Mouse (Mus musculus): ENCODE results near the gene Ube2q1.

Gene Ube2q1

DNA sequence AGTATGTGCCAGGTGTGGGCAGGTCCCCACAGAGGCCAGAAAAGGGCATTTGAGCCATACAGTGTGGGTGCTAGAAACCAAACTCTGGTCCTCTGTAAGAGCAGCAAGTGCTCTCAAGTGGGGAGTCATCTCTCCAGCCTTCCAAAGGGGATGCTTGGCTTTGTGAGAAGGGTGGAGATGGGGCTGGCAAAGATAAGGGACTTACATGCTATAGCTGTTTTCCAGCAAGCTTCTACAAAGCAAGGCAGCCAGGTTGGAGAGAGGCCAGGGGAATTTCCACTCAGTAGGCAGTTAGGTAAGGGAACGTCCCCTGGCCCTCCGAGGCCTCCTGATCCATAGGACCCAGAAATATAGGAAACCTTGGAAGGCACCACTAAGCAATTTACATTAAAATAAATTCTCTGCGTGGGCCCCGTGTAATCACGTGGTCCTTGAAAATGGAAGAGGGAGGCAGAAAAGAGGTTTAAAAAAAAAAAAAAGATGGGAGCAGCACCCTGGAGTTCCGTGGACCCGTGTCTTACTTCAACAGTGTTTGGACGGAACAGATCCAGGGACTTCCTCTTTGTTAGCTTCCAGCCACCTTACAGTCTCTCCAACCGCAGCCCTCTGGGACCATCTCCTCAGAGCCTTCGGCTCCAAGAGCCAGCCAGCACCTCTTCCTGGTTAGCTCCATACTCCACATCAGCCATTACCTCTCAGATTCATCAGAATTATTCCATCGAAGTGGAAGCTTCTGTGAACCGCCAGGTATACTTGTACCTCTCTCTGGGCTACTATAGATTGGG, 47.1 kb downstream of the Ube2q1 start:
- in situ Hi-C loops (cut with MboI; ENCODE audit: low sequenced_read_pairs) = no loop called here

DNA sequence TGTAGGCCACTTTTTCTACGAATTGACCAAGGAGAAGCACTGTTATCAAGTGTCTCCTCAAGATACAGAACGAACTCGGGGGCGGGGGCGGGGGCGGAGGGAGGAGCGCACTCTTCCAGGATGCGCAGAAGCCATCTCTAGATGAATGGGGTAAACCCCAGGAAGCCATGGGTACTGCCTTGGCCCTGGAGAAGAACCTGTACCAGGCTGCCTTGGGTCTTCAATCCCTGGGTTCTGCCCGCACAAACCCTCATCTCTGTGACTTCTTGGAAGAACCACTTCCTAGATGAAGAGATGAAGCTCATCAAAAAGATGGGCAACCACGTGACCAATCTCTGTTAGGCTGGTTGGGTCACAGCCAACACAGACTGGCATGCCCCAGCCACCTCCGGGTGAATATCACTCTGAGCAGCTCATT, 47.7 kb downstream of the Ube2q1 start:
- in situ Hi-C loops (cut with MboI; ENCODE audit: low sequenced_read_pairs) = no loop called here

DNA sequence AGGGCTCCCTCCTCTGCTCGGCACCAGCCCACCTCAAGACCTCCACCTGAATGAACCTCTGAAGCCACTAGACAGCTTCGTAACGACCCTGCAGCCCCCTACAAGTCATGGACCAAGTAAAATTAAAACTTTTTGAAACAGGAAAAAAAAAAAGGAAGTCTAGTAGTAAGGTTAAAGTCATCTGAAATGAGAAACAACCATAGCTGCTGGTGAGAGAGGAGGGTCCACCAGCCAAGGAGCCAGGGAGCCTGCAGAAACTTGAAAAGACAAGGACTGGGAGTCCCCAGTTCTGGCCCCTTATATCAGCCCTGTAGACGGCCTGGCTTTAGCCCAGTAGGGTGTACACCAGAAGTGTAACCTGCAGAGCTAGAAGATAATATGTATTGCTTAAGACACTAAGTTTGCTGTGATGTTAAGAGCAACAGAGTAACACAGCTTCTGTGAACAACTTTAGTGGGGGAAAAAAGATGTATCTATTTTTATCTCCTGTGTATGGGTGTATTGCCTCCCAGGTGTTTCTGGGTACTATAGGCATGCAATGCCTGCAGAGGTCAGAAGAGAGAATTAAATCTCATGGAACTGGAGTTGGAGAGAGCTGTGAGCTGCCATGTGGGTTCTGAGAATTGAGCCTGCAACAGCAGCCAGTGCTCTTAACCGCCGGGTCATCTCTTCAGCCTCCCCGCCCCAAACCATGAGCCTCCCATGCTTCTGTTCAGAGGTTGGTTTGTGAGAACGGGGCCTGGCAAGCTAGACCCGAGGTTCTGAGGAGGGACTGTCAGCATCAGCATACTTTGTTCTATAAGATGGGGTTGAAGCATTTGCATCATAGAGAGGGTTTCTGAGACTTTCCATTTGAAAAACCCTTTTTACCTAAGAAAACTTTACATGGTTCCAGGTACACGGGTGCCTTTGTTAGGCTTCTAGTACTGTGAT, 48.4 kb downstream of the Ube2q1 start:
- in situ Hi-C loops (cut with MboI; ENCODE audit: low sequenced_read_pairs) = no loop called here

DNA sequence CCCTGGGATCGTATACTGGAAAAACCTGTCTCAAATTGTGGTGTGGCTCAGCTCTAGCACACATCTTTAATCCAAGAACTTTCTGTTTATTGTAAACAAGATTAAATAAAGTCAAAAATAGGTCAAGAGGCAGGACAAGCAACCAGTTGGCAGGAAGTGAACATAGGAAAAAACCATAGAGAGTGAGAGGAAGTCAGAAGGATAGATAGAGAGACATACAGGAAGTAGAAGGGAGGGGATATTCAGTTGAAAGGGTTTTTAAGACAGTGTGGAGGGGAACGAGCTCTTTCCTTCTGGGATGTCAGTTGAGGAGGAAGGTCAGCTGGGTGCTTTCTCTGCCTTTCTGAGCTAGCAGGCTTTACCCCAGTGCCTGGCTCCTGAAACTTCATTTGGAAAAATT, 50.2 kb downstream of the Ube2q1 start:
- in situ Hi-C loops (cut with MboI; ENCODE audit: low sequenced_read_pairs) = no loop called here

DNA sequence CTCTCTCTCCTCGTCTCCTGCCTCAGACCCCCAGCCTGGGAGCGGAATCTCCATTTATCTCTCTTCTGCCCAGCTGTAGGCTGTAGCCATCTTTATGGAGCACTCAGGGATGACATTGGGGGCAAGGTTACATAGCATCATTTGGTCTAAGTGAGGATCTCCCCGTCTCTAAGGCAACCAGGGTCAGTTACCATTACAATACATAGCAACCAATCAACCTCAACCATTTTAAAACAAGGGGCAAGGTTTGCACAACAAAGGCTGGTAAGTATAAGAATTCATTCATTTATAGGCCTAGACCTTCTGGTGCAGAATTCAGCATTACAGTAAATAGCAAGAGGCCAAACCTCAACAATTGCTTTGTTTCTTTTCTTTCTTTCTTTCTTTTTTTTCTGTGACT, 52.9 kb downstream of the Ube2q1 start:
- in situ Hi-C loops (cut with MboI; ENCODE audit: low sequenced_read_pairs) = no loop called here

DNA sequence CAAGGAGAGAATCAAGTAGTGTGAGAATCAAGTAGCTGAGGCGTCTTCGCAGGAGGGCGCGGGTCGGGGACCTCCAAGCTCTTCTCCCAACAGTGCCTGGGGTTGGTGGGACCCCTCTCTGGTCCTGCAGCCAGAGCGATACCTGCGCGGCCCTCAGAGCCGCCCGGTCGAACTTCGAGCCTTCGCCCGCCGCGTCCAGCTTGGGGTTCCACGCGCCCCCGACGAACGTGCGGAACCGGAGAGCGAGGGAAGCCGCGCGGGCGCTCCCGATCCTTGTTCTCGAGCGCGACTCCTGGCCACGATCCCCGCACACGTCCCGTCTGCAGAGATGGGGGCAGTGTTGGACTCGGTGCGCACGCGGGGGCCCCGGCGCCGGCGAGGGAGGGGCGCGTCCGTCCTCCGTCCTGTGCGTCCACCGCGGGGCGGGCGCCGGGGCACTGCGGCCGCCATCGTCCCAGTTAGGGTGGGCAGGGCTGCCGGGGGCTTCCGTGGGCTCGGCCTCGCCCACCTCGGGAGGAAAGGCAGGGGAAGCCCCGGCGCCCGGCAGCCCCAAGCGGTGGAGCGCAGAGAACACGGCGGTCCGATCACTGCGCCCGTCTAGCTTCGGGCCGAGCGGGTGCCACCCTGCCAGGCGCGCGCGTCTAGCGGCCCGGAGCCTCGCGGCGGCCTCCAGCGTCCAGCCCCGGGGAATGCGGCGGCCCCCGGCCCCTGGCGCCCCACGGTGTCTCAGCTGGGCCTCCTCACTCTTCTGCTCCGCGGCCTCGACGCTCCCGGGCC, 57.6 kb downstream of the Ube2q1 start, which contains the start of gene She:
Gene She (plus strand): TSS at position 556 of the 777 bp plus-strand sequence.
- in situ Hi-C loops (cut with MboI; ENCODE audit: low sequenced_read_pairs) = no loop called here

Measured in CH12F3 (cell line).